Mouse (Mus musculus) layer of hippocampus, adult 2 months (tissue): ENCODE data around the gene Uqcrq. TPM values are rescaled to one million over a fixed set of nuclear protein-coding genes. Genes with fewer than 3 reads are reported as not detected.

Experiments used
- DNase-seq, 2 experiments: peaks; one replicate each; pipeline ENCODE4 v3.0.0; 2022; ENCODE audit warnings: low spot score in 2 of 2
- H3K27ac ChIP-seq: fragments of 200-600 bp; 2 replicates; pipeline ENCODE4 v1.8.1; 2022
- H3K4me3 ChIP-seq: fragments of 200-600 bp; 2 replicates; pipeline ENCODE4 v1.8.1; 2022; ENCODE audit warnings: mild to moderate bottlenecking
- CTCF ChIP-seq: fragments of 200-600 bp; conservative IDR thresholded peaks from 2 replicates; pipeline ENCODE4 v1.8.1; 2022; ENCODE audit warnings: antibody characterized with exemption, mild to moderate bottlenecking, moderate library complexity
- long read RNA-seq, 2 experiments: library from polyadenylated mRNA; stranded (forward); transcript quantifications; one replicate each; pipeline ENCODE4 v2.0.0; 2021; ENCODE audit warnings: borderline mapping rate in 2 of 2
- total RNA-seq, 2 experiments: library from RNA; stranded (reverse); gene quantifications; 2 replicates each; pipeline ENCODE4 v1.2.3; 2021

Gene Uqcrq
- total RNA-seq, result 100 to 1,000 TPM; 383 to 419 TPM
- long read RNA-seq, experiment 1, transcript Uqcrq-201 (2 exons, 1,521 nt), result major isoform, 282 of 460 reads
- long read RNA-seq, experiment 1, transcript Uqcrq-204 (2 exons, 375 nt), result minor isoform, 5 of 460 reads
- long read RNA-seq, experiment 1, partial matches to known transcripts, result 172 of 460 reads
- long read RNA-seq, experiment 1, other reads (novel, unspliced or antisense), result 0 of 460 reads
- long read RNA-seq, experiment 2, transcript Uqcrq-201 (2 exons, 1,521 nt), result major isoform, 386 of 603 reads
- long read RNA-seq, experiment 2, transcript Uqcrq-203 (3 exons, 405 nt), result minor isoform, 12 of 603 reads
- long read RNA-seq, experiment 2, transcript Uqcrq-204 (2 exons, 375 nt), result minor isoform, 5 of 603 reads
- long read RNA-seq, experiment 2, partial matches to known transcripts, result 196 of 603 reads
- long read RNA-seq, experiment 2, other reads (novel, unspliced or antisense), result 4 of 603 reads

DNA sequence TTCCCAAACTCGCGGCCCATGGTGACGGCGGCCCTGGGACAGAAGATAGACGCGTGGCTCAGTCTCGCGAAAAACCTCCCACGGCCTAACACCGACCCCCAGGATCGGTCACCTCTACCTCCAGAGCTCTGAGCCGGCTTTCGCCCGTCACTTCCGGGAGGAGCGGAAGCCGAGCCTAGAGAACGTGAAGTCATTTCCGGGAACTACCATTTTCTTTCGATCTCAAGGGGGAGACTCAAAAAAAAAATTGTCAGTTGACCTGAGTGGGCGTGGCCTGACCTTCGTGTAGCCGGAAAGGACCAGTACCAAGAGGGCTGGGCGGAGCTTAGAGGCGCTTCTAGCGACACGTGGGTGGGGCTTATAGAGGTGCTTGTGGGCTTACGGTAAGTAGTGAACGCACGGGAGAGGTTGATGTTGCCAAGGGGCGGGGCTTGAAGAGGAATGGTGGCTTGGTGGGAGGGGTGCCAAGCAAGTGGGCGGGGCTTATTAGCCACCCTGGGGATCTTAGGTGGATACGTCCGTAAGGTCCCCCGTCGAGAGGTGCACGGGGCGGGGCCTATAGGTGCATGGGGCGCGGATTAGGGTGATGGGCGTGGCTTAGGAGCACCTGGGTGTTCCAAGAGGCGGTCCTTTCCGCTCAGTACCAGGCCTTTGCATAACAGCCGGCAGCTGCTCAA, at the start of gene Uqcrq, which contains the start of gene Gdf9:
Gene Uqcrq (minus strand): TSS at position 162 of the 677 bp plus-strand sequence.
Gene Gdf9 (plus strand): TSS at position 354 of the 677 bp plus-strand sequence.
- no peak for TF ChIP-seq CTCF
- DNase-seq, result peak; percentile 96 to 99
- Histone ChIP-seq H3K27ac (peak within 1 kb of the TSS; percentile 94), H3K4me3 (peak within 1 kb of the TSS; percentile 96)

GRCm38 (mm10) chr11:53479783-53480301, 49.2 kb upstream of the Uqcrq start, which contains the start of the genes Gm9945 and Sowaha:
Gene Gm9945 (plus strand): TSS chr11:53480166.
Gene Sowaha (minus strand): TSS chr11:53480274.
- DNase-seq, result peak; percentile 75 to 83
- peak; percentile 42 for TF ChIP-seq CTCF
- peak within 1 kb of the TSS; percentile 99 for H3K27ac ChIP-seq
- H3K4me3 ChIP-seq, result peak within 1 kb of the TSS; percentile 91

- no peak for DNase-seq
- TF ChIP-seq CTCF, result no peak
- peak overlapping the region; percentile 99 for H3K27ac ChIP-seq
Observed at GRCm38 (mm10) chr11:53479171-53479782, 48.6 kb upstream of the Uqcrq start.

GRCm38 (mm10) chr11:53478383-53479170, 47.9 kb upstream of the Uqcrq start:
- peak overlapping the region; percentile 91 for H3K4me3 ChIP-seq
- peak overlapping the region; percentile 99 for H3K27ac ChIP-seq
- DNase-seq, result no peak
- TF ChIP-seq CTCF, result no peak

More at GRCm38 (mm10) chr11:53479171-53479782, 48.6 kb upstream of the Uqcrq start:
- peak overlapping the region; percentile 91 for H3K4me3 ChIP-seq

DNA sequence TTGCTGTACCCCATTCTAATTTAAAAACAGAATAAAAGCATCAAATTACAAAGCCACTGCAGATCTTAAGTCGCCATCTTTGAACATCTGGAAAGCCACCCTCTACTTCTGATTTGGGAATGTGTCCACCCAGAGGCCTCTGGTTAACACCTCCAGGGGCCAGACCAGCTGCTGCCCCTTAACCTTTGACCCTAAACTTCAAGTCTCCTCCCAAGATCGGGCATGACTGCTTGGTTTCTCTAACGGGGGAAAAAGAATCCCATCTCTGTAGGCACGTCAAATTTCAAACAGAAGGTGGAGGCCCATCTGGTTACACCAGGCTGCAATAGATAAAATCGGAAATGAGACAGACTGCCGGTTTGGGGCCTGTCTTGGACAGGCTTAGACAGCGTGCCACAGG, 47.2 kb upstream of the Uqcrq start:
- Histone ChIP-seq H3K27ac (peak overlapping the region; percentile 99), H3K4me3 (peak overlapping the region; percentile 91)
- DNase-seq, result no peak
- TF ChIP-seq CTCF, result no peak

GRCm38 (mm10) chr11:53475620-53476019, 45.0 kb upstream of the Uqcrq start:
- Histone ChIP-seq H3K4me3 (peak overlapping the region; percentile 91), H3K27ac (peak overlapping the region; percentile 91)
- peak in 1 of 2 experiments; percentile 48 for DNase-seq
- TF ChIP-seq CTCF, result no peak

DNA sequence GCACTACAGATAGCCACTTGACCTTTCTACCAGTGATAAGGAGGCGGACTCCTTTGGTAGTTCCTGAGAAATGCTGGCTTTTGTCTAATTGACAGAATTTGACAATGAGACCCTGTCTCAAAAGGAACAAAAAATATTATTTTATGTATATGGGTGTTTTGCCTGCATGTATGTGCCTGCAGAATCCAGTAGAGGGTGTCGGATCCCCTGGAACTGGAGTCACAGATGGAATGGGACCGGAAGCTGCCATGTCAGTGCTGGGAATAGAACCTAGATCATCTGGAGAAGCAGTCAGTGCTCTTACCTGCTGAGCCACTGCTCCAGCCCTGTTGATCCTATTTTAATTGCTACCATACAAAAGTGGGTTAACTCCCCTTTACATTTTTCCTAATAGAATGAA, 42.1 kb upstream of the Uqcrq start:
- peak; percentile 66 for TF ChIP-seq CTCF
- H3K27ac ChIP-seq, result peak overlapping the region; percentile 71
- no peak for DNase-seq
- H3K4me3 ChIP-seq, result no peak overlapping the region

DNA sequence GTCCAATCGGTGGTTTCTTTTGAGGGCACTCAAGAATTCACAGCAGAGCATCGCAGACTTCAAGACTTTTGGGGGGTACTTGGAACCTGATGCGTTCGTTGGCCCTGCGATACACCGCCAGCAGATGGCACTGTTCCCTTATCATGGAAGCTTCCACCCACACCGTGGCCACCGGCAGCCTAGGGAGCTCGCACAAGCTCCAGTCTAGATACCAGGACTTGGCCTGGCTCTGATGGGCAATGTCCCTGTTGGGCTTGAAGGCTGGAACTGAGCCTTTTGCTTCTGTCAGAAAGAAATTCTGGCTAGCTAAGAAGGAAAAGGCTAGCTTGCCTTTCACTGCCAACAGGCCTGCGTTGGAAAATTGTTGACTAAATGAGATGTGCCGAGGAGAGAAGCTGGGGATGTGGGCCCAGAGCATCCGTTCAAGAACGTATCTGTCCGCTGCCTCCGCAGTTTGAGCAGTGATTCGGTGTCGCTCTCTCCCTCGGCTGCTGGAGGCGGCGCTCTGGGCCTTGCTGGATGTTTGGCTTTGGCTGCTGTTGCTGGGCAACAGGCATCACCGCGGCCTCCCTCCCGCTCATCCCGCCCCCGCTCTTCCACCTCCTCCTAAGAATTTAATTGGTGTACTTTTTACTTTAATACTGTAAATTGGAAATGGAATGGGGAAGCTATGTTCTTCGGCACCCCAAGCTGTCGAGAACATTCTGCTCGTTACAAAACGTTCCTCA, 39.5 kb upstream of the Uqcrq start, which contains the start of gene Gm9837:
Gene Gm9837 (minus strand): TSS at position 512 of the 728 bp plus-strand sequence.
- peak; percentile 93 to 94 for DNase-seq
- peak within 1 kb of the TSS; percentile 97 for H3K27ac ChIP-seq
- H3K4me3 ChIP-seq, result peak within 1 kb of the TSS; percentile 44
- TF ChIP-seq CTCF, result peak; percentile 94

DNA sequence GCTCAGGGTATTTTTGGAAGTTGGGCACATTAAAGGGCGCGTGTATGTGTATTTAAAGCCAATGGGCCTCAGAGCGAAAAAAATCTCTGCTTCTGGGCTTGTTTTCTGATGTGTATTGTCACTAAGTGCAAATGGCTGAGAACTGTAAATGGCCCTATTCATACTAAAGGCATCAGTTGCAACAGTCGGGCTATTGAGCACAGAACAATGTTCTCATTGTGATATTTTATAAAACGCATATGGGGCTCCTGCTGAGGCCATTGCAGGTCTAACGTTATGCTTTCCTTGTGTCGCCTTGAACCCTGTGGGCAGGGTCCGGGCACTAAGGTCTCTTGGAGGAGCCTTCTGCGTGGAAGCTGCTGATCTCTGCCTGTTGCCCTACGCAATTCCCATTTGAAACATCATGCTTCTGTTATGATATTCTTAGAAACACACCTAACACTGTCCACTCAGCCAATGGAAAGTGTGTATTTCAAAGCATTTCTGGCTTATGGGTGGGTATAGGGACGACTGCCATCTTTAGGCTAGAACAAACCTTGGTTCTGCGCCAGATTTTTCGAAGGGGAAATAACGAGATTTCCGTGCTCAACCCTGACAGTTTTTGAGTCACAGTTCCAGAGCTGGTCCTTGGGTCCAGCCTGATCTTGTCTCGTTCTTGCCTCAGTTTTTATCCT, 38.8 kb upstream of the Uqcrq start:
- H3K27ac ChIP-seq, result peak overlapping the region; percentile 97
- no peak for TF ChIP-seq CTCF
- peak overlapping the region; percentile 44 for H3K4me3 ChIP-seq
- DNase-seq, result no peak

- Histone ChIP-seq H3K4me3 (peak overlapping the region; percentile 48), H3K27ac (peak overlapping the region; percentile 90)
- peak; percentile 83 to 89 for DNase-seq
- peak; percentile 95 for TF ChIP-seq CTCF
Observed at GRCm38 (mm10) chr11:53466231-53466971, 35.8 kb upstream of the Uqcrq start.
